Mouse (Mus musculus) embryo, embryonic 9.5 days (tissue): ENCODE measurements around the gene Fer1l4.
A peak's percentile ranks its signal among the peaks of the same experiment; 100 is the strongest.

ENCODE experiments used
- DNase-seq: peaks from one replicate; pipeline ENCODE4 v3.0.0-alpha.2; 2017; ENCODE audit errors: extremely low spot score

Gene Fer1l4

GRCm38 (mm10) chr2:156007888-156008532 lies 44.7 kb downstream of the Fer1l4 start, which contains the start of the genes 6430550D23Rik and Ergic3:
Gene 6430550D23Rik, minus strand, starts transcription at chr2:156007977.
Gene Ergic3, plus strand, starts transcription at chr2:156008045.
- peak; percentile 98 for DNase-seq

- peak; percentile 7 for DNase-seq
Observed at GRCm38 (mm10) chr2:156005393-156005792, 47.4 kb downstream of the Fer1l4 start.

GRCm38 (mm10) chr2:155991863-155992321 lies 60.9 kb downstream of the Fer1l4 start:
- no peak for DNase-seq

- DNase-seq, result no peak
Observed at GRCm38 (mm10) chr2:155991151-155991550, 61.6 kb downstream of the Fer1l4 start.

GRCm38 (mm10) chr2:155989085-155989484 lies 63.7 kb downstream of the Fer1l4 start:
- DNase-seq, result no peak

- DNase-seq, result no peak
Observed at GRCm38 (mm10) chr2:155987131-155987530, 65.6 kb downstream of the Fer1l4 start.

- DNase-seq, result no peak
Observed at GRCm38 (mm10) chr2:155985776-155986175, 67.0 kb downstream of the Fer1l4 start.

- DNase-seq, result no peak
Observed at GRCm38 (mm10) chr2:155979328-155979991, 73.3 kb downstream of the Fer1l4 start.

- no peak for DNase-seq
Observed at GRCm38 (mm10) chr2:155974087-155974731, 78.5 kb downstream of the Fer1l4 start.

- no peak for DNase-seq
Observed at GRCm38 (mm10) chr2:155973348-155973747, 79.4 kb downstream of the Fer1l4 start.
